In the genomic region with DNA sequence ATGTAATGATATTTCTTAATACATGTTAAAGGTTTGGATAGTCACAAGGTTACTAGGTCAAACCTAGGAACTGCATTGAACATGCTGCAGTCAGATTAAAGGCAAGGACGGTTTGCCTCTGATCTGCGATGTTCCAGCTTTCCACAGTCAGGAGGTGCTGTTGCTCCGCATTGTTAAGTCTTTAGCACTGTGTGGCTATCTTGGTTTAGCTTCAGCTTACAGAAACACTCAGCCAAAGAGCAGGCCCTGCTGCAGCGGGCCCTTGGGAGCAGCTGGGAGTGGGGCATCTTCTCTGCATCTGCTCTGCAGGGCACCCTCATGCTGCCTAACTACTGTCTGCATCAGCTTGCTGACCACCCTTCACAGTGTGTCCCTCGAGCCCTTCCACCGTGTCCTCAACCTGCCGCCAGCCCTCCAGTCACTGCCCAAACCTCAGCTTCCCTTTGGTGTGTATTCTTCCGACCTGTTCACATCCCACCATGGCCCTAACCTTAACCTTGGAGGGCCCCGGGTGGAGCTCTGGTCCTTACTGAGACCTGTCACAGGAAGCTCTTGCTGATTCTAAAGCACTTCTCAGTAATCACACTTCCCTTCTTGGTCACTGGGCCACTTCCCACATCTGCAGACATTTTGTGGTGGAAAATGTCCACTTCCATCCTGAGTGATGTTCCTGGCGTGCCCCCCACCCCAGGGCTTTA, we compare ENCODE assay signal across 12 mouse cellular contexts. TPM values are rescaled to one million over a fixed set of nuclear protein-coding genes. Genes with fewer than 3 reads are reported as not detected.
A peak's percentile ranks its signal among the peaks of the same experiment; 100 is the strongest.
DNase-seq lines count a peak whose midpoint lies in the region; ATAC-seq and TF ChIP-seq lines count a peak whose summit lies in the region.
"Had no signal": no experiment of that assay in that cellular context is flagged by ENCODE, and none has a peak within 500 bp of the region (broad histone marks: within the 10 kb centered on the region; RNA-seq: fewer than 3 reads in every experiment).

No protein-coding gene starts in this region.

- peak in 1 of 2 experiments; percentile 37; a peak in 2 of 4 replicates for TF ChIP-seq CTCF in CH12.LX (conservative IDR thresholded peaks at IDR 0.05 in 1 of 2, IDR thresholded peaks at IDR 0.05 in 1 of 2; ENCODE audit: low read depth in 2 of 2, low read length in 2 of 2)

- dilution Hi-C loops in CH12.LX (cut with MboI; ENCODE audit: extremely low pct_ligation_motif_present, extremely low pct_unique_long_range_greater_than_20kb, low sequenced_read_pairs): no loop called here

- 0 out of 2 replicates have a peak, but pooled peaks have one; percentile 3 for ATAC-seq in kidney, embryonic 16.5 days (ENCODE audit: low FRiP score, low TSS enrichment)
- peak; percentile 10 for ATAC-seq in activated CD4-positive, CD25-positive, alpha-beta regulatory T cell, adult 4 months

- no peak for TF ChIP-seq POLR2A in CH12.LX (IDR thresholded peaks at IDR 0.05; ENCODE audit: low read depth, low read length)

- no peaks in the 10 kb centered on the region for H3K4me1 ChIP-seq in kidney, embryonic 16.5 days (ENCODE audit: insufficient read depth, low read length)
- peaks cover 5 to 23% of the 10 kb centered on the region in 2 experiments; a peak in 2 of 4 replicates for H3K4me1 ChIP-seq in CH12.LX (ENCODE audit: control insufficient read depth in 1 of 2, insufficient read depth in 2 of 2)

- in situ Hi-C loops in CH12.LX (cut with MboI; ENCODE audit: low pct_ligation_motif_present, low pct_unique_long_range_greater_than_20kb, low sequenced_read_pairs): loop anchor here (5.0 kb wide), 2 partner anchors 35 to 85 kb away; a partner anchor contains a TSS

- 58% methylated on average over 10 of the region's 10 CpGs for WGBS in kidney, embryonic 16.5 days
- 53% methylated on average over 10 of the region's 10 CpGs for WGBS in macrophage (ENCODE audit: missing documents)

- no peaks in the 10 kb centered on the region for H3K9me3 ChIP-seq in kidney, embryonic 16.5 days (ENCODE audit: low read length)
- H3K9me3 ChIP-seq in CH12.LX (replicated peaks; ENCODE audit: low read length): no peaks in the 10 kb centered on the region
- H3K9me3 ChIP-seq: neural tube, embryonic 12.5 days had no signal

- H3K79me2 ChIP-seq in CH12.LX (replicated peaks; ENCODE audit: control insufficient read depth, extremely low read depth, insufficient read depth, poor library complexity, severe bottlenecking) (no peaks in the 10 kb centered on the region), macrophage (ENCODE audit: inconsistent target) (no peaks in the 10 kb centered on the region)

- no peak for DNase-seq in kidney, adult 18-20 months
- DNase-seq in CH12.LX (ENCODE audit: extremely low read depth): no peak
- no peak for DNase-seq in urinary bladder, postnatal 36 days (ENCODE audit: low spot score in 2 of 2)
- DNase-seq in spleen, postnatal 14 days (ENCODE audit: low spot score in 2 of 2): no peak
- DNase-seq in embryo, embryonic 11 days: no peak

- peak; percentile 32 for TF ChIP-seq RAD21 in CH12.LX (IDR thresholded peaks at IDR 0.05; ENCODE audit: low read depth, low read length)

- H3K4me3 ChIP-seq in kidney, embryonic 16.5 days (ENCODE audit: low read length): no peak overlapping the region
- H3K4me3 ChIP-seq in CH12.LX (replicated peaks in 1 of 3; ENCODE audit: low read depth in 2 of 3, low read length in 2 of 3, poor library complexity in 1 of 3): no peak overlapping the region
- H3K4me3 ChIP-seq in macrophage (ENCODE audit: inconsistent target): no peak overlapping the region
- H3K4me3 ChIP-seq: erythroblast, embryonic 14.5 days; neural tube, embryonic 12.5 days had no signal

- peaks cover 36% of the 10 kb centered on the region for H3K36me3 ChIP-seq in kidney, embryonic 16.5 days (ENCODE audit: insufficient read depth, low read length)
- H3K36me3 ChIP-seq in CH12.LX (replicated peaks in 1 of 2; ENCODE audit: control insufficient read depth in 1 of 2, insufficient read depth in 1 of 2, low read length in 1 of 2) (peaks cover 39 to 45% of the 10 kb centered on the region in 2 experiments), macrophage (ENCODE audit: inconsistent target) (peaks cover 41% of the 10 kb centered on the region)

- no peak for TF ChIP-seq EP300 in CH12.LX (IDR thresholded peaks at IDR 0.05; ENCODE audit: low read length)

- H3K27ac ChIP-seq in kidney, embryonic 16.5 days (ENCODE audit: low read length): no peak overlapping the region
- H3K27ac ChIP-seq in CH12.LX (ENCODE audit: insufficient read depth, low read depth) (no peak overlapping the region), macrophage (0 out of 2 replicates have a peak overlapping the region, but pooled peaks have one; percentile 22)
- H3K27ac ChIP-seq: liver, embryonic 14.5 days; neural tube, embryonic 12.5 days had no signal

- H3K4me2 ChIP-seq in kidney, embryonic 16.5 days (replicated peaks; ENCODE audit: low read depth, low read length): no peak overlapping the region
- no peak overlapping the region for H3K4me2 ChIP-seq in CH12.LX (ENCODE audit: insufficient read depth, low read depth, poor library complexity, severe bottlenecking)

- H3K27me3 ChIP-seq in kidney, embryonic 16.5 days (ENCODE audit: insufficient read depth, low read length): no peaks in the 10 kb centered on the region
- peaks cover 16% of the 10 kb centered on the region for H3K27me3 ChIP-seq in CH12.LX (replicated peaks)
- H3K27me3 ChIP-seq: neural tube, embryonic 12.5 days had no signal

- H3K9ac ChIP-seq in kidney, embryonic 16.5 days (replicated peaks; ENCODE audit: low read length): no peak overlapping the region
- no peak overlapping the region for H3K9ac ChIP-seq in CH12.LX (ENCODE audit: insufficient read depth, low read depth)
- H3K9ac ChIP-seq: liver, embryonic 14.5 days had no signal

TF ChIP-seq in CH12.LX, 34 proteins besides CTCF, POLR2A, EP300 and RAD21:
- TF ChIP-seq SMC3 (IDR thresholded peaks at IDR 0.05; ENCODE audit: low read depth, low read length) (peak; percentile 21; the same call in 1 of the 2 replicates), POLR2AphosphoS2 (IDR thresholded peaks at IDR 0.05; ENCODE audit: low read depth, low read length) (no peak)

RNA-seq across cellular contexts. Expression of a gene that starts 17.5 kb away (rescaled TPM):
- 13.6 and 14.1 TPM in 2 replicates for polyA plus RNA-seq in kidney, embryonic 16.5 days (2015; fragmentation: Nextera tagmentation; extraction: Ambion mirVana)
- total RNA-seq in CH12.LX (2012; rRNA removed) (8.7 and 12.3 TPM in 2 replicates), CH12.LX (2014; rRNA removed) (4.5 and 5.1 TPM in 2 replicates)
- polyA plus RNA-seq in CH12.LX (2012; ENCODE audit: insufficient read length, low read depth) (4.2 and 4.4 TPM in 2 replicates), macrophage (2018) (9.4 to 13.4 TPM (median 12.3 TPM) in 3 replicates)
- 1 to 10 TPM; 4.2 to 6.4 TPM for polyA plus RNA-seq in activated CD4-positive, CD25-positive, alpha-beta regulatory T cell, adult 4 months (2017; shearing (Covaris generic))
- total RNA-seq in macrophage (2018; cell fraction: chromatin; rRNA removed): 10 to 100 TPM in 12 of 26 experiments, 1 to 10 TPM in 14; 2.2 to 30.0 (median 9.5) TPM
- total RNA-seq in macrophage (2018; cell fraction: cytosol; rRNA removed): 10 to 100 TPM in 16 of 26 experiments, 1 to 10 TPM in 10; 3.4 to 17.0 (median 10.6) TPM
- total RNA-seq in macrophage (2018; cell fraction: nucleus; rRNA removed): 10 to 100 TPM in 9 of 26 experiments, 1 to 10 TPM in 17; 3.6 to 18.8 (median 7.4) TPM

RNA-seq across cellular contexts. Expression of a gene that starts 21.7 kb away (rescaled TPM):
- 3.2 and 3.6 TPM in 2 replicates for polyA plus RNA-seq in kidney, embryonic 16.5 days (2015; fragmentation: Nextera tagmentation; extraction: Ambion mirVana)
- 0.46 and 0.47 TPM in 2 replicates for total RNA-seq in CH12.LX (2012; rRNA removed)
- total RNA-seq in CH12.LX (2014; rRNA removed): 0.12 and 0.15 TPM in 2 replicates
- 2.9 and 3.0 TPM in 2 replicates for polyA plus RNA-seq in CH12.LX (2012; ENCODE audit: insufficient read length, low read depth)
- polyA plus RNA-seq in activated CD4-positive, CD25-positive, alpha-beta regulatory T cell, adult 4 months (2017; shearing (Covaris generic)): 10 to 100 TPM in 1 of 2 experiments, 1 to 10 TPM in 1; 8.0 to 18.6 TPM
- total RNA-seq in macrophage (2018; cell fraction: chromatin; rRNA removed): 10 to 100 TPM in 24 of 26 experiments, 1 to 10 TPM in 2; 3.0 to 62.0 (median 39.3) TPM
- 10 to 100 TPM in 23 of 26 experiments, 1 to 10 TPM in 3; 4.5 to 22.9 (median 16.5) TPM for total RNA-seq in macrophage (2018; cell fraction: cytosol; rRNA removed)
- total RNA-seq in macrophage (2018; cell fraction: nucleus; rRNA removed): 10 to 100 TPM in 23 of 26 experiments, 1 to 10 TPM in 3; 3.7 to 61.7 (median 25.9) TPM
- 17.6 to 31.1 TPM (median 18.4 TPM) in 3 replicates for polyA plus RNA-seq in macrophage (2018)

RNA-seq across cellular contexts. Expression of a gene that starts 34.3 kb away (rescaled TPM):
- polyA plus RNA-seq in kidney, embryonic 16.5 days (2015; fragmentation: Nextera tagmentation; extraction: Ambion mirVana): 2.3 and 2.5 TPM in 2 replicates
- total RNA-seq in CH12.LX (2012; rRNA removed): not detected in 2 replicates
- not detected in 2 replicates for total RNA-seq in CH12.LX (2014; rRNA removed)
- polyA plus RNA-seq in CH12.LX (2012; ENCODE audit: insufficient read length, low read depth): not detected in 2 replicates
- not detected for polyA plus RNA-seq in activated CD4-positive, CD25-positive, alpha-beta regulatory T cell, adult 4 months (2017; shearing (Covaris generic))
- under 1 TPM in 1 of 26 experiments, not detected in 25; 0.41 TPM for total RNA-seq in macrophage (2018; cell fraction: chromatin; rRNA removed)
- total RNA-seq in macrophage (2018; cell fraction: cytosol; rRNA removed): not detected
- total RNA-seq in macrophage (2018; cell fraction: nucleus; rRNA removed): not detected
- polyA plus RNA-seq in macrophage (2018): not detected in 3 replicates
- total RNA-seq: heart, adult 18-20 months had no signal
- polyA plus RNA-seq: erythroblast, embryonic 14.5 days had no signal
